Mouse (Mus musculus) midbrain, embryonic 11.5 days (tissue): ENCODE measurements around the gene Gab2. TPM values are rescaled to one million over a fixed set of nuclear protein-coding genes. Genes with fewer than 3 reads are reported as not detected.

Experiments
- ATAC-seq: fragments of 200-750 bp; cut with Nextera tagmentation; 2 replicates; pipeline ENCODE4 v1.8.0; 2017; ENCODE audit warnings: moderate TSS enrichment, moderate library complexity; ENCODE audit not compliant: low FRiP score
- DNase-seq: peaks from one replicate; pipeline ENCODE4 v3.0.0; 2015; ENCODE audit warnings: low spot score; ENCODE audit errors: missing footprints
- H3K27ac ChIP-seq: fragments of 300-500 bp; sonication (generic); 2 replicates; pipeline ENCODE4 v1.5.1; 2014; ENCODE audit warnings: low read depth, low read length
- H3K27me3 ChIP-seq: fragments of 300-500 bp; sonication (generic); 2 replicates; pipeline ENCODE4 v1.6.1; 2014; ENCODE audit warnings: mild to moderate bottlenecking, low read length, moderate library complexity, mixed read lengths; ENCODE audit not compliant: control insufficient read depth, insufficient read depth
- H3K36me3 ChIP-seq: fragments of 300-500 bp; sonication (generic); 2 replicates; pipeline ENCODE4 v1.6.1; 2014; ENCODE audit warnings: mild to moderate bottlenecking, low read length, moderate library complexity, mixed read lengths; ENCODE audit not compliant: control insufficient read depth, insufficient read depth
- H3K4me1 ChIP-seq: fragments of 300-500 bp; sonication (generic); 2 replicates; pipeline ENCODE4 v1.6.1; 2014; ENCODE audit warnings: low read length; ENCODE audit not compliant: control insufficient read depth, insufficient read depth
- H3K4me2 ChIP-seq: fragments of 300-500 bp; sonication (generic); 2 replicates; pipeline ENCODE4 v1.6.1; 2014; ENCODE audit warnings: mild to moderate bottlenecking, moderate library complexity
- H3K4me3 ChIP-seq: fragments of 300-500 bp; sonication (generic); 2 replicates; pipeline ENCODE4 v1.5.1; 2014; ENCODE audit warnings: low read depth, low read length
- H3K9ac ChIP-seq: fragments of 300-500 bp; sonication (generic); 2 replicates; pipeline ENCODE4 v1.6.1; 2014; ENCODE audit warnings: low read length
- H3K9me3 ChIP-seq: fragments of 300-500 bp; sonication (generic); 2 replicates; pipeline ENCODE4 v1.6.1; 2016; ENCODE audit warnings: low read length; ENCODE audit not compliant: control insufficient read depth
- WGBS: fragments of 180-500 bp; shearing (Covaris S2); extraction: QIAGEN DNeasy Blood & Tissue Kit; methylation state at CpG from one replicate; pipeline ENCODE4 v1.1.7; 2014; 5-methylcytosine and 5-hydroxymethylcytosine counted together
- polyA plus RNA-seq: library from polyadenylated mRNA; unstranded; fragments of >200 nt; fragmentation: Nextera tagmentation; extraction: Ambion mirVana; gene quantifications from 2 replicates; pipeline ENCODE4 v1.2.1, GENCODE M21; 2014

Gab2 gene
- polyA plus RNA-seq, 1 experiment from 2014 or later, result 9.4 TPM

DNA sequence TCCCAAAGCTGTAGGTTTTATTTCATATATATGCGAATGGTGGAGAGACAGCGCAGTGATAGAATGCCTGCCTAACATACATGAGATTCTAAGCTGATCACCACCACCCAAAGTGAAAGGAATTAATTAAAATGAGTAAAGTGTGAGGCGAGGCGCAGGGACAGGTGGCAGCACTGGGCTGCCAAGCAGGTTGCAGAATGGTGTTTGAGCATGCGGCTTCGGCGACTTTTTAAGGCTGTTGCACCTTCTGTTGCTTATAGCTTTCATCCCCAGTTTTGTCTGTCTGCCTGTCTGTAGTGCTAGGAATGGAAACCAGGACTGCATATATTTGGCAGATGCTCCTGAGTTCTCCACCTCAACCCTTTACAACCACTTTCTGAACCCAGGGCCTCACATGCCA lies 258.2 kb downstream of the Gab2 start:
- ATAC-seq, result no peak
- H3K9ac ChIP-seq, result no peak overlapping the region
- H3K4me1 ChIP-seq, result no peaks in the 10 kb centered on the region
- no peaks in the 10 kb centered on the region for H3K27me3 ChIP-seq
- H3K4me3 ChIP-seq, result no peak overlapping the region
- no peak overlapping the region for H3K27ac ChIP-seq
- no peak for DNase-seq
- 88% methylated on average over 7 of the region's 7 CpGs for WGBS
- H3K9me3 ChIP-seq, result no peaks in the 10 kb centered on the region
- no peaks in the 10 kb centered on the region for H3K36me3 ChIP-seq
- no peak overlapping the region for H3K4me2 ChIP-seq

DNA sequence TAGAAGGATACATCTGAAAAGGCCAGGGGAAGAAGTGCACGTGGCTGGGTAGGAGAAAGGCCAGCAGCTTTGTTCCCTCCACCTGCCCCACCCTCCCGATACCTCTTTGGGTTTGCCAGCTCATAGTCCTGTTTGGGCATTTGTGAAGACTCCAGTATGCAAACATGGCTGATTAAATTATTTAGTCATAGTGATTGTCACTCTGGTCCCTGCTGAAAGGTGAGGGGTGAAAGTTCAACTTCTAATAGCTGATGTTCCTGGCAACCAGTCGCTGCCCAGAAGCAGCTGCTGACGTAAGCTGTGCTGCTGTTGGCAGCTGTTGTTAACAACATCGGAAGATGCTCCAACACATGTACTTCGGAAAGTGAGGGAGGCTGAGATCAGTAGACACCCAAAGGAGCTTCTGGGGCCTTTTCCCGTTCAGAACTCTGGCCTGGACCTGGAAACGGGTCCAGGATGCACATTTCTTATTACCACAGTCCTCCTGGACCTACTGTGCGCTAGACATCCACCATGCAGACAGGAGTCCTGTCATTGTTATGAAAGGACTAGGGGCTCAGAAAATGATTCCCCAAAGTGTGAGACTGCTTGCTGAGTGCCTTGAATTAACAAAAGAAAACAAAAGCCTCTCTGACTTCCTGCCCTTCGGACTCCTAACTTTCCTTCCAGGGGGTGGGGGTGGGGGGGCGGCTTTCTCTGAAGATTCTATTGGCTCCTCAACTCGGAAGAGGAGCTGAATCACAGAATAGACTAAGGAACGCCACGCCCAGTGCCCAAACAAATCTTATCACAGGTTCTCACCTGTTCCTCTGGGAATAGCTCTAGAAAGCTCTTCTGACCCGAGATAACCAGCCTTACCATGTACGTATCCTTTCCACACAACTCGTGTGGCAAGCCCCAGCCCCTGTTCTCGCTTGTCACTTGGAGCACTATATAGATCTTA lies 259.8 kb downstream of the Gab2 start:
- H3K27ac ChIP-seq, result no peak overlapping the region
- ATAC-seq (no peak), DNase-seq (no peak)
- H3K4me3 ChIP-seq, result no peak overlapping the region
- no peak overlapping the region for H3K4me2 ChIP-seq
- no peak overlapping the region for H3K9ac ChIP-seq
- no peaks in the 10 kb centered on the region for H3K36me3 ChIP-seq
- WGBS, result 67% methylated on average over 18 of the region's 18 CpGs
- H3K9me3 ChIP-seq, result no peaks in the 10 kb centered on the region
- H3K4me1 ChIP-seq, result no peaks in the 10 kb centered on the region
- no peaks in the 10 kb centered on the region for H3K27me3 ChIP-seq

DNA sequence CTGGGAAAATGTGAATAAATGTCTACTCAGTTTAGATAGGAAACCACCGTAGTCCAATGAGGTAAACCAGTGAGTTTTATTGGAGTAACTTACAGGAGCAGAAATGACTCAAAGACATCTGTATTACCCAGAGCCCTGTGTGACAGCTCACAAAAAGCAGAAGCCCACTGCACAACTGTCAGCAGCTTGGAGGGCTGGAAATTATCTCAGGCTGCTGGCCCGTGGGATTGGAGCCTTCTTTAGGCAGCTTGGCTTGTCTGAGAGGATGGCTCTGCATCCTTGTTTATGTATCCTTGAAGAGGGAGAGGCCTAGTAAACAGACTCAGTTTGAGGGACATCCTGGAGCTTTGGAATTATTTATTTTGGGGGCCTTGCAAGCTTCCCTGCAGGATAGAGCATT lies 261.6 kb downstream of the Gab2 start:
- H3K9me3 ChIP-seq, result no peaks in the 10 kb centered on the region
- WGBS, result 85% methylated on average over 2 of the region's 2 CpGs
- H3K9ac ChIP-seq, result no peak overlapping the region
- no peak overlapping the region for H3K4me3 ChIP-seq
- no peaks in the 10 kb centered on the region for H3K27me3 ChIP-seq
- no peaks in the 10 kb centered on the region for H3K36me3 ChIP-seq
- no peaks in the 10 kb centered on the region for H3K4me1 ChIP-seq
- DNase-seq (no peak), ATAC-seq (no peak)
- no peak overlapping the region for H3K4me2 ChIP-seq
- H3K27ac ChIP-seq, result no peak overlapping the region

DNA sequence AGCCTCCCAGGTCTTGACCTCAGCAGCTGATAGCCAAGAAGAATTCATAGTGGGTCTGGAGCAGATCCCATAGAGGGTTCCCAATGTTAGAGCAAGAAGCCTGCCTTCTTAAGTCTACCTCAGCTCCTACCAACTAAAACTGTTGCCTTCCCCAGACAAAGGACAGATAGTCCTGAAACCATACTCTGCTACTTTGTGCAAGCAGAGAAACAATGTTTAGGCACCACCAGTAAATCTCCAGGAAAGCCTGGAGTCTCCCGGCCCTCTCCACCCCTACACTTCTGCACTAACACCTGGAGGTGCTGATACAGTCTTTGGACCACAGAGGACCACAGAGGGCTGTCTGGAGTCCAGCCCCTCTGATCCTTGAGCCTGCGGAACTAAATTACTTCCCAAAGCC lies 263.3 kb downstream of the Gab2 start:
- WGBS, result 86% methylated on average over 2 of the region's 2 CpGs
- no peak for ATAC-seq

DNA sequence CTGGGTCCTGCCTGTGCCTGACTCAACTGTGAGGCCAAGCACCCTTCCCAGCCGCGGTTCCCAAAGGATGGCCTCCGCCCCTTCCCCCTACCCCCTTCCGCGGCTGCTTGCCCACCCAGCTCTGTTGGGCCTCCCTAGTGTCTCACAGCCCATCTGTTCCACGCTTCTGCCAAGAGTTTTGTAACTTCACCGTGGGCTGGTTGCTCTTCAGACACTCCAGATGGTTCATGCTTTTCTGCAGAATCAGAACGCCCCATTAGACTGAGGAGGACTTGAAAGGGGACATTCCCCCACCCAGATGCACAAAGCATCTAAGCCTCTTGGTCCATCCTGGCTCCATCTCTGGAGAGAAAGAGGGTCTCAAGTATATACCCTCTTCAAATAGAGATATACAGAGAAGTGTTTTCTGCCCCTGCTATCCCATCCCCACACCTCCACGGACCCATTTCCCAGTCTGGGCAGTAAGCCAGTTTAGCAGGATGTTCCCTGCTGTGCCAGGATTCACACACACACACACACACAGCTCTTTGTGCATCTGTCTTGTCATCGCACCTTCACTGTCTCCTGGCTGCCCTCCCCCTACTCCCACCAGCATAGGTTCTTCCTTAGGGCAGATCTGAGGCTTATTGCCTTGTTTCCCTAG lies 264.0 kb downstream of the Gab2 start:
- H3K4me2 ChIP-seq, result no peak overlapping the region
- WGBS, result 71% methylated on average over 10 of the region's 10 CpGs
- no peak overlapping the region for H3K27ac ChIP-seq
- H3K27me3 ChIP-seq, result no peaks in the 10 kb centered on the region
- no peaks in the 10 kb centered on the region for H3K9me3 ChIP-seq
- no peak for ATAC-seq
- no peaks in the 10 kb centered on the region for H3K36me3 ChIP-seq
- no peak overlapping the region for H3K4me3 ChIP-seq
- no peak for DNase-seq
- no peaks in the 10 kb centered on the region for H3K4me1 ChIP-seq
- no peak overlapping the region for H3K9ac ChIP-seq

More for the DNA sequence above, 263.3 kb downstream of the Gab2 start:
- Histone ChIP-seq H3K27me3 (no peaks in the 10 kb centered on the region), H3K4me1 (no peaks in the 10 kb centered on the region), H3K4me3 (no peak overlapping the region), H3K4me2 (no peak overlapping the region), H3K36me3 (no peaks in the 10 kb centered on the region), H3K9ac (no peak overlapping the region), H3K27ac (no peak overlapping the region), H3K9me3 (no peaks in the 10 kb centered on the region)
- DNase-seq, result peak; percentile 12

DNA sequence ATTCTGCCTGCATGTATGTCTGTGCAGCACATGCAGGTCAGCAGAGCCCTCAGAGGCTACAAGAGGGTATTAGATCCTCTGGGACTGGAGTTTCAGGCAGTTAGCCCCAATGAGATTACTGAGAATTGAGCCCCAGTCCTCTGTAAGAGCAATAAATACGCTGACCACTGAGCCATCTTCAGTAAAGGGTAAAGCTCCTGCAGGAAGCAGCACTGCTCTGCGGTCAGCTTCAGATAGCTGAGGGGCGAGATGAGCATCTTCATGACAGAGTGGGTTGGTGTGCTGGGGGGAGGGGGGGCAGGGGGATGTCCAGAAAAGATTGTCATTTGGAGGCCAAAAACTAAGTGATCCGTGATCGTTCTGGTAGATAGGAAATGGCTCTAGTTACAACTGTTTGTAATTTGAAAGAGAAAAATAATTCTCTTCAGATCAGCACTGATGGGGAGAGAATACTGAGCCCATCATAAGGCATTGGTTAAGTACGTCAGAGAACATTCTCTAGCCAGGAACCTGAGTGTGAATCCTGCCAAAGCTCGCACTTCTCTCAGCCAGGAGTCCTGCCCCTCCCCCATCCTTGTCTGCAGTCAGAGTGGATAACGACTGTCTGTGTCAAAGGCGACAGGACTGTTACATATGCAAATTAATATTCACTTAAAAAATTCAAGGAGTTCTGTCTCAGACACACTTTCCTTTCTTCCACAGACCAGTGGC lies 264.9 kb downstream of the Gab2 start:
- Histone ChIP-seq H3K9me3 (no peaks in the 10 kb centered on the region), H3K4me1 (no peaks in the 10 kb centered on the region), H3K4me2 (no peak overlapping the region), H3K4me3 (no peak overlapping the region), H3K9ac (no peak overlapping the region), H3K36me3 (no peaks in the 10 kb centered on the region), H3K27me3 (no peaks in the 10 kb centered on the region), H3K27ac (no peak overlapping the region)
- 73% methylated on average over 9 of the region's 9 CpGs for WGBS
- no peak for DNase-seq
- no peak for ATAC-seq

DNA sequence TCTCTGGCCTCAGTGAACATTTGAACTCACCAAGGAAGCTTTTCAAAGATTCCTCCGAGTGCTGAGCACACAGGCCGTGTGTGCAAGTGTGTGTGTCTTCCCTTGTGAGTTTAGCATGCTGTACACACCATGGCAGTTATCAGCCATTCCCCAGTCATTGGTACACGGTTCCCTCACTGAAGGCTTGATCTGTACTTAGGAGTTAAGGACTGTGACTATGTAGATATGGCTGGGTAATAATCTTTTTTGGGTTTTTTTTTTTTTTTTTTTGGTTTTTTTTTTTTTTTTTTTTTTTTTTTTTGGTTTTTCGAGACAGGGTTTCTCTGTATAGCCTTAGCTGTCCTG lies 265.4 kb downstream of the Gab2 start:
- no peaks in the 10 kb centered on the region for H3K36me3 ChIP-seq
- no peak overlapping the region for H3K9ac ChIP-seq
- ATAC-seq, result no peak
- WGBS, result 85% methylated on average over 3 of the region's 4 CpGs
- no peaks in the 10 kb centered on the region for H3K9me3 ChIP-seq
- no peaks in the 10 kb centered on the region for H3K4me1 ChIP-seq
- no peak overlapping the region for H3K27ac ChIP-seq
- no peak for DNase-seq
- H3K4me2 ChIP-seq, result no peak overlapping the region
- no peak overlapping the region for H3K4me3 ChIP-seq
- H3K27me3 ChIP-seq, result no peaks in the 10 kb centered on the region

DNA sequence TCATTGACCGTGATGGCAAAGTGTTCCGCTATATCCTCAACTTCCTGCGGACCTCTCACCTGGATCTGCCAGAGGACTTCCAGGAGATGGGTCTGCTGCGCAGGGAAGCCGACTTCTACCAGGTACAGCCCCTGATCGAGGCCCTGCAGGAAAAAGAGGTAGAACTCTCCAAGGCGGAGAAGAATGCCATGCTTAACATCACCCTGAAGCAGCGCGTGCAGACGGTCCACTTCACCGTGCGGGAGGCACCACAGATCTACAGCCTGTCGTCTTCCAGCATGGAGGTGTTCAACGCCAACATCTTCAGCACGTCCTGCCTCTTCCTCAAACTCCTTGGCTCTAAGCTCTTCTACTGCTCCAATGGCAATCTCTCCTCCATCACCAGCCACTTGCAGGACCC lies 266.1 kb downstream of the Gab2 start:
- WGBS, result 95% methylated on average over 15 of the region's 15 CpGs
- Histone ChIP-seq H3K9me3 (no peaks in the 10 kb centered on the region), H3K27ac (no peak overlapping the region), H3K27me3 (no peaks in the 10 kb centered on the region), H3K4me2 (no peak overlapping the region), H3K4me3 (no peak overlapping the region), H3K4me1 (no peaks in the 10 kb centered on the region), H3K9ac (no peak overlapping the region), H3K36me3 (no peaks in the 10 kb centered on the region)
- DNase-seq (no peak), ATAC-seq (no peak)

DNA sequence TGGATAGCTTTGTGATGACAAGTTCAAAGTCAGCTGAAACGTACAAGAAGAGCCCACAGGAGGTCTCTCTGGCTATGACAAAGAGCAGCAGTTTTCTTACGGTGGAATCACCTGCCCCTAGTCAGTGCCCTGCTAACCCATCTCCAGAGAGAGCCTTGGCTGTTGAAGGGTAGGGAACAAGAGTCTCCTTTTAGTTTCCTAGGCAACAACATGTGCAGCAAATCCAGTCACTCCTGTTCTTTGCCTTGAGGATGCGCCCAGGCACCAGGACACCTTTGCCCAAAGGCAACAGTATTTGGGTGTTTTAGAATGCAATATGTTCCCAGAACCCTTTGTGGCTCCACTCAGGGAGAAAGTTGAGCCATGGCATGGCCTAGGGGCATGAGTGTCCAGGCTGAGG lies 266.9 kb downstream of the Gab2 start:
- no peak for ATAC-seq
- no peaks in the 10 kb centered on the region for H3K36me3 ChIP-seq
- no peak overlapping the region for H3K4me3 ChIP-seq
- H3K9ac ChIP-seq, result no peak overlapping the region
- no peaks in the 10 kb centered on the region for H3K4me1 ChIP-seq
- H3K9me3 ChIP-seq, result no peaks in the 10 kb centered on the region
- 79% methylated on average over 3 of the region's 3 CpGs for WGBS
- no peaks in the 10 kb centered on the region for H3K27me3 ChIP-seq
- no peak for DNase-seq
- no peak overlapping the region for H3K4me2 ChIP-seq
- no peak overlapping the region for H3K27ac ChIP-seq
